Mouse (Mus musculus) liver, embryonic 14.5 days (tissue): ENCODE measurements at regions not wholly inside any gene's neighbourhood (a gene's known extent, or its start where the extent isn't known, plus 50 kb on each side); places are given as distances from the start of the nearest gene placed in this dataset.

ENCODE experiments used
- CTCF ChIP-seq: IDR thresholded peaks from 2 replicates; pipeline ENCODE4 v1.5.1; 2016; ENCODE audit warnings: antibody characterized with exemption, low read depth, control low read depth
- EP300 ChIP-seq: IDR thresholded peaks from 2 replicates; pipeline ENCODE4 v1.6.1; 2016; ENCODE audit warnings: antibody characterized with exemption, low read depth

DNA sequence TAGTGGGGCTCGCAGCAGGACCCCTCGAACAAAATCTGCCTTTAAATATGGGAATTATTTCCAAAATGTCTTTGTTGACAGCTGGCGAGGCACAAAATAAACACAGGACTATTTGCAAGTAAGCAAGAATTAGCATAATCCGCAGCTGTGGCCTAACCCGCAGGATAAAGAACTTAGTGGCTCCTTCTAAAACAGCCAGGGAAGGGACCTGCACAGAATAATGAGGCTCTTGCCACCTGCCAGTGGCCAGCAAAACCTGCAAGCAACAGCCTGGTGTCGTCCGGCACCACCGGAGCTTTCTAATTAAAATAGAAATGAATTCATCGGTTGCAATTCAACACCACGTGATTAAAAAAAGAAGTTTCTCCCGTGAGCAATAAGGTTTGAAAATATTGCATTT lies 389.4 kb downstream of the Tmem132b start:
- TF ChIP-seq CTCF (no peak), EP300 (no peak)
